ENCODE assay signal across 8 mouse cellular contexts in genomic region chr11:105943133-105944102, GRCm38 (mm10). TPM values are rescaled to one million over a fixed set of nuclear protein-coding genes. Genes with fewer than 3 reads are reported as not detected.
DNase-seq lines count a peak whose midpoint lies in the region; ATAC-seq lines count a peak whose summit lies in the region.

No protein-coding gene starts in this region.

- H3K9ac ChIP-seq in embryonic facial prominence, embryonic 11.5 days (replicated peaks; ENCODE audit: low read length), result peak overlapping the region; percentile 62
- peak overlapping the region; percentile 28 for H3K9ac ChIP-seq in limb, embryonic 11.5 days (ENCODE audit: low read length)
- H3K9ac ChIP-seq in midbrain, embryonic 13.5 days (replicated peaks), result peak overlapping the region; percentile 66

- H3K27me3 ChIP-seq in embryonic facial prominence, embryonic 11.5 days (ENCODE audit: control insufficient read depth, insufficient read depth, low read length), result peaks cover 8% of the 10 kb centered on the region
- 0 out of 2 replicates have a peak, but pooled peaks cover 3% of the 10 kb centered on the region for H3K27me3 ChIP-seq in limb, embryonic 11.5 days (ENCODE audit: control insufficient read depth, insufficient read depth, low read length)
- peaks cover 27% of the 10 kb centered on the region; the same call in 1 of the 2 replicates for H3K27me3 ChIP-seq in midbrain, embryonic 13.5 days

- peak overlapping the region; percentile 97 for H3K4me2 ChIP-seq in embryonic facial prominence, embryonic 11.5 days (ENCODE audit: low read depth, low read length)
- H3K4me2 ChIP-seq in limb, embryonic 11.5 days (ENCODE audit: low read depth, severe bottlenecking), result peak overlapping the region; percentile 86
- peak overlapping the region; percentile 77 for H3K4me2 ChIP-seq in midbrain, embryonic 13.5 days (replicated peaks)

- DNase-seq in urinary bladder, adult 2 months (ENCODE audit: low spot score), result peak; percentile 34
- DNase-seq in urinary bladder, postnatal 25 days (ENCODE audit: low spot score), result no peak
- DNase-seq in embryonic facial prominence, embryonic 11.5 days (ENCODE audit: low spot score), result peak; percentile 30
- DNase-seq in heart, postnatal 14 days, result peak; percentile 50 to 61
- DNase-seq in limb, embryonic 11.5 days (ENCODE audit: low spot score), result peak; percentile 53
- no peak for DNase-seq in thymus, postnatal 36 days
- no peak for DNase-seq in left cerebral cortex, adult 11 months (ENCODE audit: low spot score)

- no peaks in the 10 kb centered on the region for H3K36me3 ChIP-seq in embryonic facial prominence, embryonic 11.5 days (replicated peaks; ENCODE audit: control insufficient read depth, insufficient read depth, low read depth, low read length)
- no peaks in the 10 kb centered on the region for H3K36me3 ChIP-seq in limb, embryonic 11.5 days (ENCODE audit: control insufficient read depth, insufficient read depth, low read length)
- H3K36me3 ChIP-seq in midbrain, embryonic 13.5 days, result no peaks in the 10 kb centered on the region

- ATAC-seq in embryonic facial prominence, embryonic 11.5 days (replicated peaks; ENCODE audit: insufficient number of reproducible peaks, low FRiP score, low TSS enrichment, low read depth), result peak; percentile 24; the same call in 1 of the 2 replicates
- 0 out of 2 replicates have a peak, but pooled peaks have one; percentile 5 for ATAC-seq in limb, embryonic 11.5 days (ENCODE audit: insufficient number of reproducible peaks, low FRiP score, low TSS enrichment, low read depth)
- ATAC-seq in midbrain, embryonic 13.5 days, result no peak; the same call in 1 of the 2 replicates

- WGBS in embryonic facial prominence, embryonic 11.5 days, result 6% methylated on average over 46 of the region's 47 CpGs
- 7% methylated on average over 47 of the region's 47 CpGs for WGBS in limb, embryonic 11.5 days
- WGBS in midbrain, embryonic 13.5 days, result 7% methylated on average over 47 of the region's 47 CpGs

- H3K27ac ChIP-seq in embryonic facial prominence, embryonic 11.5 days (replicated peaks; ENCODE audit: low read depth, low read length), result no peak overlapping the region
- H3K27ac ChIP-seq in limb, embryonic 11.5 days (replicated peaks; ENCODE audit: low read depth, low read length), result no peak overlapping the region
- H3K27ac ChIP-seq in midbrain, embryonic 13.5 days, result no peak overlapping the region

- peak overlapping the region; percentile 68 for H3K4me3 ChIP-seq in embryonic facial prominence, embryonic 11.5 days (ENCODE audit: low read depth, low read length)
- H3K4me3 ChIP-seq in limb, embryonic 11.5 days (ENCODE audit: low read depth, low read length), result peak overlapping the region; percentile 62
- peak overlapping the region; percentile 50 for H3K4me3 ChIP-seq in midbrain, embryonic 13.5 days (replicated peaks)

- intact Hi-C loops in heart, postnatal 14 days (cut with DNase I), result loop anchor here (2.0 kb wide), 1 partner anchor 25 kb away; no protein-coding TSS in a partner anchor

- H3K9me3 ChIP-seq in embryonic facial prominence, embryonic 11.5 days (replicated peaks; ENCODE audit: control insufficient read depth, low read length), result no peaks in the 10 kb centered on the region
- H3K9me3 ChIP-seq in limb, embryonic 11.5 days (ENCODE audit: control insufficient read depth, low read length), result no peaks in the 10 kb centered on the region
- H3K9me3 ChIP-seq in midbrain, embryonic 13.5 days, result no peaks in the 10 kb centered on the region

- no peaks in the 10 kb centered on the region for H3K4me1 ChIP-seq in embryonic facial prominence, embryonic 11.5 days (ENCODE audit: control insufficient read depth, insufficient read depth, low read length)
- H3K4me1 ChIP-seq in limb, embryonic 11.5 days (ENCODE audit: control insufficient read depth, insufficient read depth, low read length), result 0 out of 2 replicates have a peak, but pooled peaks cover 5% of the 10 kb centered on the region
- H3K4me1 ChIP-seq in midbrain, embryonic 13.5 days (replicated peaks), result peaks cover 25% of the 10 kb centered on the region

RNA-seq across cellular contexts. Expression of gene Cyb561, which starts 9.7 kb away (rescaled TPM):
- polyA plus RNA-seq in urinary bladder, adult 2 months (2012; rRNA removed), result 25.2 and 26.9 TPM in 2 replicates
- polyA plus RNA-seq in embryonic facial prominence, embryonic 11.5 days (2014; fragmentation: Nextera tagmentation; extraction: Ambion mirVana), result 9.9 and 13.4 TPM in 2 replicates
- total RNA-seq in heart, postnatal 14 days (2021), result 10 to 100 TPM; 14.2 to 14.8 TPM
- polyA plus RNA-seq in limb, embryonic 11.5 days (2014; fragmentation: Nextera tagmentation; extraction: Ambion mirVana), result 8.7 and 9.2 TPM in 2 replicates
- 35.5 and 37.6 TPM in 2 replicates for polyA plus RNA-seq in midbrain, embryonic 13.5 days (2015; fragmentation: Nextera tagmentation; extraction: Ambion mirVana)

RNA-seq across cellular contexts. Expression of gene Ace, which starts 24.3 kb away (rescaled TPM):
- 13.6 and 16.5 TPM in 2 replicates for polyA plus RNA-seq in urinary bladder, adult 2 months (2012; rRNA removed)
- 0.41 and 0.47 TPM in 2 replicates for polyA plus RNA-seq in embryonic facial prominence, embryonic 11.5 days (2014; fragmentation: Nextera tagmentation; extraction: Ambion mirVana)
- total RNA-seq in heart, postnatal 14 days (2021), result 10 to 100 TPM; 28.7 to 31.6 TPM
- polyA plus RNA-seq in limb, embryonic 11.5 days (2014; fragmentation: Nextera tagmentation; extraction: Ambion mirVana), result 0.09 and 0.15 TPM in 2 replicates
- 1.5 and 1.8 TPM in 2 replicates for polyA plus RNA-seq in midbrain, embryonic 13.5 days (2015; fragmentation: Nextera tagmentation; extraction: Ambion mirVana)

RNA-seq across cellular contexts. Expression of gene Ace3, which starts 51.1 kb away (rescaled TPM):
- not detected in 2 replicates for polyA plus RNA-seq in urinary bladder, adult 2 months (2012; rRNA removed)
- polyA plus RNA-seq in embryonic facial prominence, embryonic 11.5 days (2014; fragmentation: Nextera tagmentation; extraction: Ambion mirVana), result not detected in 2 replicates
- not detected for total RNA-seq in heart, postnatal 14 days (2021)
- polyA plus RNA-seq in limb, embryonic 11.5 days (2014; fragmentation: Nextera tagmentation; extraction: Ambion mirVana), result not detected in 2 replicates
- not detected in 2 replicates for polyA plus RNA-seq in midbrain, embryonic 13.5 days (2015; fragmentation: Nextera tagmentation; extraction: Ambion mirVana)

Comparison
In these comparisons a context has a peak if more than half of its experiments do, and no peak if none do; other contexts are left out.
1. DNase-seq: peak in urinary bladder, adult 2 months (single experiment), embryonic facial prominence, embryonic 11.5 days (single experiment), heart, postnatal 14 days (2 of 2) and limb, embryonic 11.5 days (single experiment); none in urinary bladder, postnatal 25 days (single experiment), thymus, postnatal 36 days (0 of 2) and left cerebral cortex, adult 11 months (single experiment).
2. Peak in every context shown above with its lines, with median percentiles within 50 percentile points of each other: H3K4me2 ChIP-seq, H3K4me3 ChIP-seq and H3K9ac ChIP-seq.